Mouse (Mus musculus): ENCODE results near the gene Olfr1205. TPM values are rescaled to one million over a fixed set of nuclear protein-coding genes. Genes with fewer than 3 reads are reported as not detected.

Olfr1205 gene
- not detected in 2 replicates for polyA plus RNA-seq (2015; fragmentation: Nextera tagmentation; extraction: Ambion mirVana)

DNA sequence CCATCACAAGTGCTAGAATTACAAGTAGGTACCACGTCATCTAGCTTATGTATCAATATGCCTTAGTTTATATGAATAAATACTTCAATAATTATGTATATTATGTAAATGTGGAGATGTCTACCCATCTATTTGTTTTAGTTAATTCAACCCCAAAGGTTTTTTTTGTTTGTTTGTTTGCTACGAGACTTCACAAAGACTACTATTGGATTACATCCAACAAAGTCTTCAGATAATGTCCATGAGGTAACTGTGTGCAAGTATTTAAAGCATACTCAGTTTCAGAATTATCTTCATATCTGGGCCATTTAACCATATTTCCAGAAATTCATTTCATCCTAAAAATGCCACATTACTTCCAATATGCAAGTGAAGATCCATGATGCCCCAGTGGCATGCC, at the start of gene Olfr1205:
TSS of gene Olfr1205 (plus strand) at position 301 of the 400 bp plus-strand sequence.
- H3K4me2 ChIP-seq (ENCODE audit: low read length): no peak within 1 kb of the TSS
- 93% methylated on average over 2 of the region's 2 CpGs for WGBS
- H3K4me1 ChIP-seq (ENCODE audit: control insufficient read depth, insufficient read depth, low read length): no peaks in the 10 kb centered on the region
- H3K27ac ChIP-seq (ENCODE audit: low read length): no peak within 1 kb of the TSS
- no peak within 1 kb of the TSS for H3K4me3 ChIP-seq (ENCODE audit: low read depth, low read length)
- no peak for ATAC-seq
- H3K36me3 ChIP-seq (ENCODE audit: control insufficient read depth, insufficient read depth, low read length): no peaks in the 10 kb centered on the region
- H3K9me3 ChIP-seq (replicated peaks; ENCODE audit: control insufficient read depth, low read length, poor library complexity, severe bottlenecking): no peaks in the 10 kb centered on the region
- H3K9ac ChIP-seq (ENCODE audit: low read depth, low read length): no peak within 1 kb of the TSS
- no peaks in the 10 kb centered on the region for H3K27me3 ChIP-seq (ENCODE audit: control insufficient read depth, insufficient read depth, low read depth, low read length)

DNA sequence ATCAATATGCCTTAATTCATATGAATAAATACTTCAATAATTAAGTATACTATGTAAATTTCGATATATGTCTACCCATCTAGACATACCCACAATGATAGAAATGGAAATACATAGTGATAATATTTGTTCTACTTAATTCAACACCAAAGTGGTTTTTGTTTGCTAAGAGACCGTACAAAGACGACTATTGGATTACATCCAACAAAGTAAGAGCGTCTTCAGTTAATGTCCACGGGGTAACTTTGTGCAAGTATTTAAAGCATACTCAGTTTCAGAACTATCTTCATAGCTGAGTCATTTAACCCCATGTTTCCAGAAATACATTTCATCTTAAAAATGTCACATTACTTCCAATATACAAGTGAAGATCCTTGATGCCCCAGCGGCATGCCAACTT, 36.8 kb upstream of the Olfr1205 start, which contains the start of gene Olfr1201:
TSS of gene Olfr1201 (plus strand) at position 301 of the 400 bp plus-strand sequence.
- Histone ChIP-seq H3K4me2 (ENCODE audit: low read length) (no peak within 1 kb of the TSS), H3K27ac (ENCODE audit: low read length) (no peak within 1 kb of the TSS), H3K9ac (ENCODE audit: low read depth, low read length) (no peak within 1 kb of the TSS), H3K4me1 (ENCODE audit: control insufficient read depth, insufficient read depth, low read length) (no peaks in the 10 kb centered on the region), H3K27me3 (ENCODE audit: control insufficient read depth, insufficient read depth, low read depth, low read length) (no peaks in the 10 kb centered on the region), H3K4me3 (ENCODE audit: low read depth, low read length) (no peak within 1 kb of the TSS), H3K9me3 (replicated peaks; ENCODE audit: control insufficient read depth, low read length, poor library complexity, severe bottlenecking) (no peaks in the 10 kb centered on the region), H3K36me3 (ENCODE audit: control insufficient read depth, insufficient read depth, low read length) (no peaks in the 10 kb centered on the region)
- ATAC-seq: no peak
- WGBS: 84% methylated on average over 6 of the region's 6 CpGs

DNA sequence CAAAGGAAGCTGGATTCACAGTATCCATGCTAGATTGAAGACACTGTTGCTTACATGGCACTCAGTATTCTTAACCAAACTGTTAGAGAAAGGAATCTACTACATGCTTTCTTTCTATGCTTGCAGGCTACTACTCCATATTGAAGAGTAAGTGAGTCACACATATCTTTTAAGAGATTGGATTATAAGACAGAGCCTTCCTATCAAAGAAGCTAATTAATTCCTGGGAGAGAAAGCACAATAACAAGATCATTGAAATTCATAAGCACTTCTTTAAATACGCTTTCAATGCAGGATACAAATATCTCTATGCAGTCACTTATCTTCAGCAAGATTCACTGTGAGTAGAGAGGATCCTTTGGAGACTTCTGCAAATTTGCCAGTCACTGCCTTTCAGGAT, 15.3 kb upstream of the Olfr1205 start, which contains the start of gene Olfr1202:
TSS of gene Olfr1202 (plus strand) at position 301 of the 400 bp plus-strand sequence.
- Histone ChIP-seq H3K4me3 (ENCODE audit: low read depth, low read length) (no peak within 1 kb of the TSS), H3K4me1 (ENCODE audit: control insufficient read depth, insufficient read depth, low read length) (no peaks in the 10 kb centered on the region), H3K27ac (ENCODE audit: low read length) (no peak within 1 kb of the TSS), H3K36me3 (ENCODE audit: control insufficient read depth, insufficient read depth, low read length) (no peaks in the 10 kb centered on the region), H3K9me3 (replicated peaks; ENCODE audit: control insufficient read depth, low read length, poor library complexity, severe bottlenecking) (no peaks in the 10 kb centered on the region), H3K9ac (ENCODE audit: low read depth, low read length) (no peak within 1 kb of the TSS), H3K27me3 (ENCODE audit: control insufficient read depth, insufficient read depth, low read depth, low read length) (no peaks in the 10 kb centered on the region), H3K4me2 (ENCODE audit: low read length) (no peak within 1 kb of the TSS)
- no peak for ATAC-seq
- 80% methylated on average over 1 of the region's 1 CpGs for WGBS

DNA sequence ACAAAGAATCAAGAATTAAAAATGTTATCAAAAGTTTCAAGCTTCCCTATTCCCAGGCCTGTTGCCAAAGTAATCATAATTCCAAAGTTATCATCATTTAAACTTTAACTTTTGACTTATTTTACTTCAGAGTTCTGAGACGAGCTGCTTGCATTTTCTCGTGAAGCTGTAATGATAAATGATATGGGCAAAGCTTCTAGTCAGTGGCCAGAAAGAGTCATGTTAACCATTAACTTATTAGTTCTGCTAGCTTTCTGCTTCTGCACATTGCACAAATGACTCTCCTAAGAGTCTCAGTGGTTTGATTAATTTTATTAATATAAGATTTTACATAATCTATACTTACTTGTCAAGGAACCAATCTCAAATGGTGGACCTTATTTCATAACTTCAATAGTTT, 8.9 kb downstream of the Olfr1205 start:
- no peak overlapping the region for H3K4me2 ChIP-seq (ENCODE audit: low read length)
- no peak overlapping the region for H3K27ac ChIP-seq (ENCODE audit: low read length)
- WGBS: 86% methylated on average over 2 of the region's 2 CpGs
- H3K9ac ChIP-seq (ENCODE audit: low read depth, low read length): no peak overlapping the region
- no peak overlapping the region for H3K4me3 ChIP-seq (ENCODE audit: low read depth, low read length)
- no peaks in the 10 kb centered on the region for H3K4me1 ChIP-seq (ENCODE audit: control insufficient read depth, insufficient read depth, low read length)
- no peak for ATAC-seq
- H3K36me3 ChIP-seq (ENCODE audit: control insufficient read depth, insufficient read depth, low read length): no peaks in the 10 kb centered on the region
- H3K27me3 ChIP-seq (ENCODE audit: control insufficient read depth, insufficient read depth, low read depth, low read length): no peaks in the 10 kb centered on the region
- no peaks in the 10 kb centered on the region for H3K9me3 ChIP-seq (replicated peaks; ENCODE audit: control insufficient read depth, low read length, poor library complexity, severe bottlenecking)

DNA sequence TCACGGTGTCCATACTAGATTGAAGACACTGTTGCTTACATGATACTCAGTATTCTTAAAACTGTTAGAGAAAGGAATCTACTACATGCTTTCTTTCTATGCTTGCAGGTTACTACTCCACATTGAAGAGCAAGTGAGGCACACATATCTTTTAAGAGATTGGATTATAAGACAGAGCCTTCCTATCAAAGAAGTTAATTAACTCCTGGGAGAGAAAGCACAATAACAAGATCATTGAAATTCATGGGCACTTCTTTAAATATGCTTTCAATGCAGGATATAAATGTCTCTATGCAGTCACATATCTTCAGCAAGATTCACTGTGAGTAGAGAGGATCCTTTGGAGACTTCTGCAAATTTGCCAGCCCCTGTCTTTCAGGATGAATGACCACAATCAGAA, 19.5 kb downstream of the Olfr1205 start, which contains the start of gene Olfr1204:
TSS of gene Olfr1204 (plus strand) at position 301 of the 400 bp plus-strand sequence.
- no peak within 1 kb of the TSS for H3K27ac ChIP-seq (ENCODE audit: low read length)
- ATAC-seq: no peak

DNA sequence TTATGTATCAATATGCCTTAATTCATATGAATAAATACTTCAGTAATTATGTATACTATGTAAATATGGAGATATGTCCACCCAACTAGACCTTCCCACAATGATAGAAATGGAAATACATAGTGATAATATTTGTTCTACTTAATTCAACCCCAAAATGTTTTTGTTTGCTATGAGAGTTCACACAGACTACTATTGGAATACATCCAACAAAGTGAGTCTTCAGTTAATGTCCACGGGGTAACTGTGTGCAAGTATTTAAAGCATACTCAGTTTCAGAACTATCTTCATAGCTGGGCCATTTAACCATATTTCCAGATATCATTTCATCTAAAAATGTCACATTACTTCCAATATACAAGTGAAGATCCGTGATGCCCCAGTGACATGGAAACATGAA, 33.4 kb downstream of the Olfr1205 start, which contains the start of gene Olfr1206:
TSS of gene Olfr1206 (plus strand) at position 301 of the 400 bp plus-strand sequence.
- Histone ChIP-seq H3K27ac (ENCODE audit: low read length) (no peak within 1 kb of the TSS), H3K36me3 (ENCODE audit: control insufficient read depth, insufficient read depth, low read length) (no peaks in the 10 kb centered on the region), H3K9ac (ENCODE audit: low read depth, low read length) (no peak within 1 kb of the TSS), H3K27me3 (ENCODE audit: control insufficient read depth, insufficient read depth, low read depth, low read length) (no peaks in the 10 kb centered on the region), H3K4me1 (ENCODE audit: control insufficient read depth, insufficient read depth, low read length) (no peaks in the 10 kb centered on the region), H3K4me3 (ENCODE audit: low read depth, low read length) (no peak within 1 kb of the TSS), H3K4me2 (ENCODE audit: low read length) (no peak within 1 kb of the TSS), H3K9me3 (replicated peaks; ENCODE audit: control insufficient read depth, low read length, poor library complexity, severe bottlenecking) (no peaks in the 10 kb centered on the region)
- ATAC-seq: no peak
- WGBS: 90% methylated on average over 2 of the region's 2 CpGs

More for the DNA sequence above, 19.5 kb downstream of the Olfr1205 start, which contains the start of gene Olfr1204:
- Histone ChIP-seq H3K4me1 (ENCODE audit: control insufficient read depth, insufficient read depth, low read length) (no peaks in the 10 kb centered on the region), H3K27me3 (ENCODE audit: control insufficient read depth, insufficient read depth, low read depth, low read length) (no peaks in the 10 kb centered on the region), H3K9ac (ENCODE audit: low read depth, low read length) (no peak within 1 kb of the TSS), H3K4me3 (ENCODE audit: low read depth, low read length) (no peak within 1 kb of the TSS), H3K36me3 (ENCODE audit: control insufficient read depth, insufficient read depth, low read length) (no peaks in the 10 kb centered on the region), H3K9me3 (replicated peaks; ENCODE audit: control insufficient read depth, low read length, poor library complexity, severe bottlenecking) (no peaks in the 10 kb centered on the region), H3K4me2 (ENCODE audit: low read length) (no peak within 1 kb of the TSS)
- 91% methylated on average over 1 of the region's 1 CpGs for WGBS

Other genes starting within 250 kb of the Olfr1205 start
- gene Olfr1189, start 243.3 kb upstream of the Olfr1205 start, polyA plus RNA-seq (2015; fragmentation: Nextera tagmentation; extraction: Ambion mirVana): not detected in 2 replicates
- not detected in 2 replicates for gene Olfr1191-ps1, start 189.2 kb upstream of the Olfr1205 start, polyA plus RNA-seq (2015; fragmentation: Nextera tagmentation; extraction: Ambion mirVana)
- gene Olfr1192-ps1, start 181.2 kb upstream of the Olfr1205 start, polyA plus RNA-seq (2015; fragmentation: Nextera tagmentation; extraction: Ambion mirVana): not detected in 2 replicates
- gene Olfr1193, start 154.1 kb upstream of the Olfr1205 start, polyA plus RNA-seq (2015; fragmentation: Nextera tagmentation; extraction: Ambion mirVana): not detected in 2 replicates
- gene Olfr1195, start 140.6 kb upstream of the Olfr1205 start, polyA plus RNA-seq (2015; fragmentation: Nextera tagmentation; extraction: Ambion mirVana): not detected in 2 replicates
- gene Olfr1196, start 125.1 kb upstream of the Olfr1205 start, polyA plus RNA-seq (2015; fragmentation: Nextera tagmentation; extraction: Ambion mirVana): not detected in 2 replicates
- gene Olfr1197, start 97.4 kb upstream of the Olfr1205 start, polyA plus RNA-seq (2015; fragmentation: Nextera tagmentation; extraction: Ambion mirVana): not detected in 2 replicates
- not detected in 2 replicates for gene Olfr1198, start 78.4 kb upstream of the Olfr1205 start, polyA plus RNA-seq (2015; fragmentation: Nextera tagmentation; extraction: Ambion mirVana)
- not detected in 2 replicates for gene Olfr1199, start 69.3 kb upstream of the Olfr1205 start, polyA plus RNA-seq (2015; fragmentation: Nextera tagmentation; extraction: Ambion mirVana)
- gene Olfr1200, start 59.2 kb upstream of the Olfr1205 start, polyA plus RNA-seq (2015; fragmentation: Nextera tagmentation; extraction: Ambion mirVana): not detected in 2 replicates
- gene Olfr1201, start 36.7 kb upstream of the Olfr1205 start, polyA plus RNA-seq (2015; fragmentation: Nextera tagmentation; extraction: Ambion mirVana): not detected in 2 replicates
- gene Olfr1202, start 15.2 kb upstream of the Olfr1205 start, polyA plus RNA-seq (2015; fragmentation: Nextera tagmentation; extraction: Ambion mirVana): not detected in 2 replicates
- not detected in 2 replicates for gene Olfr1204, start 19.6 kb downstream of the Olfr1205 start, polyA plus RNA-seq (2015; fragmentation: Nextera tagmentation; extraction: Ambion mirVana)
- not detected in 2 replicates for gene Olfr1206, start 33.5 kb downstream of the Olfr1205 start, polyA plus RNA-seq (2015; fragmentation: Nextera tagmentation; extraction: Ambion mirVana)
- gene Olfr1208, start 72.6 kb downstream of the Olfr1205 start, polyA plus RNA-seq (2015; fragmentation: Nextera tagmentation; extraction: Ambion mirVana): not detected in 2 replicates
- not detected in 2 replicates for gene Olfr1209, start 85.4 kb downstream of the Olfr1205 start, polyA plus RNA-seq (2015; fragmentation: Nextera tagmentation; extraction: Ambion mirVana)
- not detected in 2 replicates for gene Olfr1211, start 108.4 kb downstream of the Olfr1205 start, polyA plus RNA-seq (2015; fragmentation: Nextera tagmentation; extraction: Ambion mirVana)
- gene Olfr1212, start 124.2 kb downstream of the Olfr1205 start, polyA plus RNA-seq (2015; fragmentation: Nextera tagmentation; extraction: Ambion mirVana): not detected in 2 replicates
- gene Gm13762, start 150.5 kb downstream of the Olfr1205 start, polyA plus RNA-seq (2015; fragmentation: Nextera tagmentation; extraction: Ambion mirVana): not detected in 2 replicates
- gene Olfr1214, start 162.9 kb downstream of the Olfr1205 start, polyA plus RNA-seq (2015; fragmentation: Nextera tagmentation; extraction: Ambion mirVana): not detected in 2 replicates
- gene Olfr1215, start 177.2 kb downstream of the Olfr1205 start, polyA plus RNA-seq (2015; fragmentation: Nextera tagmentation; extraction: Ambion mirVana): not detected in 2 replicates
- not detected in 2 replicates for gene Olfr1216, start 188.6 kb downstream of the Olfr1205 start, polyA plus RNA-seq (2015; fragmentation: Nextera tagmentation; extraction: Ambion mirVana)
- gene Olfr1217, start 202.3 kb downstream of the Olfr1205 start, polyA plus RNA-seq (2015; fragmentation: Nextera tagmentation; extraction: Ambion mirVana): not detected in 2 replicates
- not detected in 2 replicates for gene Olfr1218, start 231.4 kb downstream of the Olfr1205 start, polyA plus RNA-seq (2015; fragmentation: Nextera tagmentation; extraction: Ambion mirVana)

All from midbrain, embryonic 16.5 days (tissue).